Mouse (Mus musculus) embryonic fibroblast, embryonic 13.5 days (primary cell): ENCODE results near the gene Nudt15. TPM values are rescaled to one million over a fixed set of nuclear protein-coding genes. Genes with fewer than 3 reads are reported as not detected.

Experiments used
- H3K27ac ChIP-seq: 2 replicates; pipeline ENCODE4 v1.5.1; 2012; ENCODE audit warnings: low read length, control low read depth, inconsistent platforms; ENCODE audit not compliant: insufficient read depth
- H3K4me1 ChIP-seq: 2 replicates; pipeline ENCODE4 v1.6.1; 2011; ENCODE audit warnings: low read length; ENCODE audit not compliant: control insufficient read depth, insufficient read depth
- H3K4me3 ChIP-seq: 2 replicates; pipeline ENCODE4 v1.5.1; 2011; ENCODE audit warnings: mild to moderate bottlenecking, control low read depth, low read length; ENCODE audit not compliant: insufficient read depth
- CTCF ChIP-seq: IDR thresholded peaks from 2 replicates; pipeline ENCODE4 v1.5.1; 2011; ENCODE audit warnings: mild to moderate bottlenecking, control low read depth, low read length, moderate library complexity, borderline replicate concordance; ENCODE audit not compliant: insufficient read depth
- POLR2A ChIP-seq: IDR thresholded peaks from 2 replicates; pipeline ENCODE4 v1.6.1; 2011; ENCODE audit warnings: low read depth, mild to moderate bottlenecking, control low read depth, low read length, moderate library complexity
- polyA plus RNA-seq: library from polyadenylated mRNA; stranded (reverse); fragments of >200 nt; gene quantifications from 2 replicates; pipeline ENCODE4 v1.2.4, GENCODE M21; 2011; ENCODE audit warnings: low read depth; ENCODE audit not compliant: missing spikeins, insufficient read length

Nudt15 gene
- polyA plus RNA-seq, 1 experiment: 1.4 TPM

- Histone ChIP-seq H3K27ac (no peak overlapping the region), H3K4me1 (peaks cover 2% of the 10 kb centered on the region; the same call in 1 of the 2 replicates), H3K4me3 (no peak overlapping the region)
- TF ChIP-seq CTCF (no peak), POLR2A (no peak)
Observed at GRCm38 (mm10) chr14:73508630-73509395, 39.2 kb downstream of the Nudt15 start.

GRCm38 (mm10) chr14:73507702-73508376 lies 40.2 kb downstream of the Nudt15 start:
- Histone ChIP-seq H3K27ac (no peak overlapping the region), H3K4me3 (no peak overlapping the region), H3K4me1 (peaks cover 2% of the 10 kb centered on the region; the same call in 1 of the 2 replicates)
- TF ChIP-seq CTCF (no peak), POLR2A (no peak)

DNA sequence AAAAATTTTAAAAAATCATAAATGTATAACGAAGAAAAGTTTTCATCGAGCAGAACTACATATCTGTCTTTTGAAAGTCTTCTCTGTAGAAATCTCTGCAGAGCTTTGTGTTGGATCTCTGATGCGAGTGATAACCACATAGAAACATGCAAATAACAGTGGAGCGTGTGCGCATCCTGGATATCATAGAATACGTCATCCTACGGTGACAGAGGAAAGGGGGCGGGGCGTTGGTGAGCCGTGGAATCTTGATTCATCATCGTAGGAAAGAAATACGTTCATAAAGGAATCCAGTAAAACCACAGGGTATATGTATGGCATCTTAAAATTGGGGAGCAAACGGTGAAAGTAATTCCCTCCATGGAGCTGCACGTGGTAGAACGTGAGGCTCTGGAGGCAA lies 40.8 kb downstream of the Nudt15 start:
- no peak overlapping the region for H3K27ac ChIP-seq
- TF ChIP-seq CTCF: no peak
- no peak for TF ChIP-seq POLR2A
- peaks cover 2% of the 10 kb centered on the region; the same call in 1 of the 2 replicates for H3K4me1 ChIP-seq
- no peak overlapping the region for H3K4me3 ChIP-seq

- Histone ChIP-seq H3K4me1 (peaks cover 2% of the 10 kb centered on the region; the same call in 1 of the 2 replicates), H3K27ac (no peak overlapping the region), H3K4me3 (no peak overlapping the region)
- TF ChIP-seq POLR2A (no peak), CTCF (no peak)
Observed at GRCm38 (mm10) chr14:73506283-73506682, 41.8 kb downstream of the Nudt15 start.

DNA sequence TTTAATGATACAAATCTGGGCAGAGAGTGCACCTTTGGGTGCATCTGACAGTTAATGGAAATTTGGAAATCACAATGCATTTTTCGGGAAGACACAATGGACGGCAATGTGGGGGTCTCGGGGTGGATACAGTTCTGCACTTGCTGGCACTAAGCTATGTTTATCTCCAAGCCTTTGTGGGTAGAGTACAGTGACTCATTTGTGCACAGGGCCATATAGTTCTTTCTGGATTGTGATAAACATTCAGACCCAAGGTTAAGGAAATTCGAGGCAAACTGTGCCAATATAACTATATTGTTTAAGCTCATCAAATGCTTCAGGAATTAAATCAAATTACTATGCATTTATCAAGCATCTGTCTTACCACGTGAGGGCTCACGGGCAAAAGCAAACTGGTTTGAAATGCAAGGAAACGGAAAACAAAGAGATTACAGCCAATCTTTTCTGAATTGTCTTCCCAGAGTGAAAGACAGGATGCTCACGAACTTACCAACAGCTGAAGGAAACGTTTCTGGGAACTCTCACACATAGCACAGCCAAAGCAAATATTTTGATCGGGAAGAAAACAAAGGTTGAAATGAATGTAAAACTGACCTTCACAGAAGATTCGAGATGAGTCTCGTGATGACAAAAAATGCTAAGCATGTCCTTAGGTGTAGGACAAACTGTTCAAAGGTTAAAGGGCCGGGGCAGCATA lies 44.7 kb downstream of the Nudt15 start:
- Histone ChIP-seq H3K4me3 (no peak overlapping the region), H3K27ac (no peak overlapping the region), H3K4me1 (no peaks in the 10 kb centered on the region)
- TF ChIP-seq CTCF (no peak), POLR2A (no peak)

DNA sequence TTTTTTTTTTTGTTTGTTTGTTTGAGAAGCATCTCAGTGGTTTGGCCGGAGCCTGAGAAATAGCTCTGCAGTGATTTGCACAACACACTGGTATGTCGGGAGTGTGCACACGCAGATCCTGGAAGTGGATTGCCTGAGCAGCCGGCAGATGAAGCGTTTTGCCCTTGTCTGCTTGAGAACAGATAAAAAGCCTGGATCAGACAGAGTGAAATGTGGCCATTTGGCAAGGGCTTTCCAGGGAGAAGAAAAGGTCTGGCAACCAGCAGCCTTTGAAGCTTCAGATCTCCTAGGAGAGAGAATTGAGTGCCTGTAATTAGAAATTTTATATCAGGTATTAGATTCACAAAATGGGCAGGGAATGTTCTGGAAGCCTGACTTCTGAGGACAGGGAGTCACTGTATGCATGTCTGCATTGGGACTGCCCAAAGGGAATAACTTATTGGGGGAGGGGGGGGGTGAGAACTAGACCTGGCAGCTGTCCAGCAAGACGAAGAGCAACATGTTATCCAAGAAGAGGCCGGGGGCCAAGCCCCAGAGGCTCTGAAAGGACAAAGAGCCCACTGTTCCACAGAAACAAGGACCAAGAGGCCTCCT lies 45.4 kb downstream of the Nudt15 start:
- TF ChIP-seq POLR2A (no peak), CTCF (no peak)
- Histone ChIP-seq H3K4me3 (no peak overlapping the region), H3K27ac (no peak overlapping the region), H3K4me1 (no peaks in the 10 kb centered on the region)

DNA sequence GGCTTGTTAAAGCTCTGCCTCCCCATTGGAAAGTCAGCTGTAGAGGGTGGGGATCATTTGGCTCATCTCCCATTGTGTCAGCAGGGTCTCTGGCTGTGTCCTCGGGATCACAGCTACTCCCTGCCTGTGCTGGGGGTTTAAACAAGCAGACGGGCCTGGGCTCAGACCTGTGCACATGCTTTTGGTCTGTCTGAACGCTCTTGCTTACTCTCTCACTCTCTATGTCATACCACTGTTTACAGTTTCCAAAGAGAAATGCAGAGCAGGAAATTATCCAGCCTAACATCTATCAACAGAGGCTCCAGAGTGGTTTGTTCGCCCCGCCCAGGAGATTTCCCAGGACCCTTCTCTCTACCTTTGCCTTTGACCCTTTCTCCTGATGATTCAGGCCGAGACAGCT lies 46.3 kb downstream of the Nudt15 start:
- no peak overlapping the region for H3K27ac ChIP-seq
- H3K4me3 ChIP-seq: no peak overlapping the region
- H3K4me1 ChIP-seq: no peaks in the 10 kb centered on the region
- TF ChIP-seq POLR2A (no peak), CTCF (no peak)

DNA sequence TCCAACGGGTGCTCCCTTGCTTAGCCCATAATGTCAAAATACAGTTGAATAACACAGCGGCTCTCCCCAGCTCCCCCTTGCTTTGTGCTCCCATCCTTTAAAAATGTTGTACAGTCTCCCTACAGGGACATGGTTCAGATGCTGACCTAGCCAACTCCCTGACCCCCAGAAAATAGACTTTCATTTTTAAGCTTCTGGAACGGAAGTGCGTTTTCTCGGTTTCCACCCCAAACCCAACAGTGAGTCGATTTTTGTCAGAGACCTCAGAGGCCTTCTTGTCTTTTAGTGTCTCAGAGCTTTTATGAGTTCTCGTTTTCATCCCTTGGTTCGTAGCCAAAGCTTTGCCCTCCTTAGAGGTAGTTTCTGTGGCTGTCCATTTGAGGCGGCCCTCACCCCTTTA lies 46.8 kb downstream of the Nudt15 start:
- Histone ChIP-seq H3K27ac (no peak overlapping the region), H3K4me1 (no peaks in the 10 kb centered on the region), H3K4me3 (no peak overlapping the region)
- TF ChIP-seq POLR2A (no peak), CTCF (no peak)

- no peaks in the 10 kb centered on the region for H3K4me1 ChIP-seq
- H3K27ac ChIP-seq: no peak overlapping the region
- no peak overlapping the region for H3K4me3 ChIP-seq
- TF ChIP-seq CTCF (no peak), POLR2A (no peak)
Observed at GRCm38 (mm10) chr14:73495753-73496152, 52.3 kb downstream of the Nudt15 start.

GRCm38 (mm10) chr14:73494122-73494521 lies 53.9 kb downstream of the Nudt15 start:
- H3K4me1 ChIP-seq: no peaks in the 10 kb centered on the region
- TF ChIP-seq POLR2A (no peak), CTCF (no peak)
- H3K4me3 ChIP-seq: no peak overlapping the region
- H3K27ac ChIP-seq: no peak overlapping the region

GRCm38 (mm10) chr14:73493356-73493755 lies 54.7 kb downstream of the Nudt15 start:
- no peak overlapping the region for H3K27ac ChIP-seq
- no peak for TF ChIP-seq CTCF
- TF ChIP-seq POLR2A: no peak
- no peaks in the 10 kb centered on the region for H3K4me1 ChIP-seq
- H3K4me3 ChIP-seq: no peak overlapping the region
